Mouse (Mus musculus): Measurements from ENCODE around the gene Nmt2.

GRCm38 (mm10) chr2:3361067-3361466, 77.1 kb downstream of the Nmt2 start:
- TF ChIP-seq POLR2A (IDR thresholded peaks at IDR 0.05; ENCODE audit: borderline replicate concordance, insufficient read depth, low read length): no peak
- no peak for TF ChIP-seq CTCF (IDR thresholded peaks at IDR 0.05; ENCODE audit: borderline replicate concordance, insufficient read depth, low read depth, low read length)
